Mouse (Mus musculus): Measurements from ENCODE around the gene Bahd1.

The Bahd1 gene

DNA sequence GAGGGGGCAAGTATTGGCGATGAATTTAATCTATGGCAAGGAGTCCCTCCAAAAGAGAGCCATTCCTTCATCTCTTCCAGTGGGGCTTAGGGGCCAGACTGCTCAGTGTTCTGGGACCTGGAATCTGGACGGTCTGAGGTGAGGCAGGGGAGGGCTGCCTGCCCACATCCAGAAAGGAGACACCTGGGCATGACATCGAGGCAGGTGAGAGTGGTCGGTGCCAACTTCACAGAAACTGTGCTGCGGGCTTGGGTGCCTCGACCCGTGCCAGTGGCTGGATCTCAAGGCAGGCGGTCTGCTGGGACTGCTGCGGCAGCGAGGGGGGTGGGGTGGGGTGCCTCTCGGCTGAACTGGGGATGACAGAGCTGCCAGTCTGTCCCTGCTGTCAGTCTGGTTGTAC lies 2.4 kb upstream of the Bahd1 start:
- in situ Hi-C loops (cut with MboI, MseI) = no loop called here

DNA sequence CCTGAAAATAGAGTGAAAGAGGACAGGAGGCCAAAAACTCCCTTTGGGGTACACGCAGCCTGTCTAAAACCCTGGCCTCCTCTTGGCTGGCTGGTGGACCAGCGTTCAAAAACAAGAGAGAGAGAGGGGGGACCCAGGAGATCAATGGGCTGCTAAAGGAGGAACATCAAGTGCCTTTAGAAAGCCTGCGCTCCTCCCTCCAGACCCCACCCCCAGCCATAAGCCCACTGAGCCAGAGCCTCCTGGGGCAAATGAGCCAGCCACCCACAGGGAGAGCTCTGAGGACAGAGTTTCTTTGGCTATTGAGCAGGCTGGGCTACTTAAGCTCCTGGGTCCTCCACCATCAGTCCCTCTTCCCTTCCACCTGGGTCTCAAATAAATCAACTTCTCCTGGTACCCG lies 1.4 kb upstream of the Bahd1 start:
- in situ Hi-C loops (cut with MboI, MseI) = no loop called here

DNA sequence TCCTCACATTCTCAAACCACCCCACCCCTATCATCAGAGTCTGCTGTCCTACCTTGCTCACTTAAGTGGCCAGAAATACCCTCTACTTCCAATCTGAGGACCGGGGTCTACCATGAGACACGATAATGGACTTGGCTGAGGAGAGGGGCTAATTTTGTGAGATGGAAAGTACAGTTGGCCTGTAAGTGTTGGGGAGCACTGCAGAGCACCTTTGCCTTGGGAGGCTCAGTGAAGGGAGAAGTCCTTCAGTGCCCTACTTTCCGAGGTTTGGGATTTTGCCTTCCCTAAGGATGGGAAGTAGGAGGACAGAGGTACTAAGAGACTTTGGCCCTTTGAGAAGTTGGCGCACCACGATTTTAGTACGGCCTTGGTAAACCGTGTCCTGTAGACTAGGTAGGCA lies 871 bp upstream of the Bahd1 start:
- in situ Hi-C loops (cut with MboI, MseI) = no loop called here

DNA sequence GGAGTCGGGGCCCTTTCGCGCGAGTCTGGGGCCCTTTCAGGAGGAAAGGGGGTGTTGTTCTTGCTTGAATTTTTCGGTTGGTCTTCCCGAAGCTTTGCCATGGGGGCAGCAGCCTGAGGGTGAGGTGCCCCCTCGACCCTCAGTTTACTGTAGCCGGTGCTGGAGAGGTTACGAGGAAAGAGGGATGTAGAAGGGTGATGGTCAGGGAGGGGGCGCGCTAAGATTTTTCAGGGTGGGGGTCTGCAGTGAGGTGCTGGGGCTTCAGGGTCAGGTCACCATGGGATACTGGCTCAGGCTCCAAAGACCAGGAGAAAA lies 606 bp downstream of the Bahd1 start:
- in situ Hi-C loops (cut with MboI, MseI) = no loop called here

DNA sequence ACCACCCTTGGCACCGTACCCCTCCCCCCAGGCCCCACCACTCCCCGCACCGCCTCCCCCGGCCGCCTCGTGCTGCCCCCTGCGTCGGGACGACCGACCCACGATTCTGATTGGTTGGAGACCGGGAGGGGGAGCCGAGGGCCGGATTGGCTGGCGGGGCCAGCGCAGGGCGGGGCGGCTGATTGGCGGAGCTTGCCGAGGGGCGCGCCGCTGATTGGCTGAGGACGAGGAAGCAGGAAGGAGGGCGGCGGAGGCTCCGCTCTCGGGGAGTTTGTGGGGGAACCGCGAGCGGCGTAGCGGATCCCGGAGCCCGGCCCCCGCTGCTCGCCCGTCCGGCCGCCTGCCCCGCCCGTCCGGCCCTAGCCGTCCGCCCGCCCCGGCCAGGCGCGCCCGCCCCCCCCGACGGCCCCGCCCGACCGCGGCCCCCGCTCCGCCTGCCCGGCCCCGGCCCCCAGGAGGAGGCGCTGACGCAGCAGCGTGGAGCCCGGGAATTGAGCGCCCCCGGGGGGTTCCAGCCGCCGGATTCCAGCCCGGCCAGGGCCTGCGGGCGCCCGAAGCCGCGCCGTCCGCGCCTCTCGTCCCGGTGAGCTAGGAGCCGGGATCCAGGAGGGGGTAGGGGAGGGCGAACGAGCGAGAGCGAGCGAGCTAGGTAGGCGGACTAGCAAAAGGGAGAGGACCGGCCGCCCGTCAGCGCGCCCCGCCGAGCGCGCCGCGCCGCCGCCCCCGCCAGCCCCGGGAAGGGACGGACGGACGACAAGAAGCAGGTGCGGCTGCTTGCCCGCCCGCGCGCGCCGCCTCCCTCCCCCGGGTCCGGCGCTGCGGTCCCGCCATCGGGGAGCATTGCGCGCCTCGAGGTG lies 1.2 kb downstream of the Bahd1 start:
- in situ Hi-C loops (cut with MboI, MseI) = no loop called here

DNA sequence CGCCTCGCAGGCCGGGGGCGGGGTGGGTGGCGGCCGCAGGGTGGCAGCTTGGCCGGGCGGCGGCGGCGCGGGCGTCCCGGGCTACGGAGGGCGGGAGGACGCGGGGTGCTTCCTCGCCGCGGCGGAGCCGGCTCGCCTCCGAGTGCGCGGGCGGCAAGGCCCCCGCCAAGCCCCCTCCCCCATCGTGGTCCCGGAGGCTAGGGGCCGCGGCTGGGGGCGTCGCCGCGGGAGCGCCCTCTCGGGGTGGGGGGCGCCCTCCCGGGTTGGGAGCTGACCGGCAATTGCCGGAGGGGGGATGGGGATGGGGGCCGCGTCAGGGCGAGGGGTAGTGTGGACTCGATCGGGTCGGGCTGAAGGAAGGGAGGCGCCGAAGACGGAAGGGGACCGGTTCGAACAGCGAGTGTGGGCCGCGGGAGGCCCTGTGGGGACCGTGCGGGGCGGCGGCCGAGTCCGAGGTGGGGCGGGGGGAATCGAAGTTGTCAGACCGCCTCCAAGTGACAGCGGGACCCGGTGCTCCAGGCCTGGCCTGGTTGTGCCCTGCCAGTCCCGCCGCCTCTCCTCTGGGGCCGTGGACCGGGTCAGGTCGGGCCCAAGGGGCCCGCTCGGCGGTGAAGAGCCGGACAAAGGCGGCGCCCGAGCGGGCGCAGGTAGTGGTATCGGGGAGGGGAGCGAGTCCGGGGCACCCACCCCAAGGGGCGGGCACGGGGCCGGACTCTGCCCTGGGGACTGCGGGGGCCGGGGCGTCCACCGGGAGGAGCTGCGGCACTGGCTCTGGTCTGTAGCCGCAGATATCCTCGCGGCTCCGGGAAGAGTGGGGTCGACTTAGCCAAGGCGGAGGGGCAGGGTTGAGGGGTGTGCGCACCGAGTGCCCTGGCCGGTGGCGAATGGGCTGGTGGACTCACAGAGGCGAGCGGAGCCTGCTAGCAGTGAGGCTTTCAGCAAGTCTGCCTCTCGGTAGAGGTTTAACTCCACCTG lies 2.2 kb downstream of the Bahd1 start:
- in situ Hi-C loops (cut with MboI, MseI) = no loop called here

DNA sequence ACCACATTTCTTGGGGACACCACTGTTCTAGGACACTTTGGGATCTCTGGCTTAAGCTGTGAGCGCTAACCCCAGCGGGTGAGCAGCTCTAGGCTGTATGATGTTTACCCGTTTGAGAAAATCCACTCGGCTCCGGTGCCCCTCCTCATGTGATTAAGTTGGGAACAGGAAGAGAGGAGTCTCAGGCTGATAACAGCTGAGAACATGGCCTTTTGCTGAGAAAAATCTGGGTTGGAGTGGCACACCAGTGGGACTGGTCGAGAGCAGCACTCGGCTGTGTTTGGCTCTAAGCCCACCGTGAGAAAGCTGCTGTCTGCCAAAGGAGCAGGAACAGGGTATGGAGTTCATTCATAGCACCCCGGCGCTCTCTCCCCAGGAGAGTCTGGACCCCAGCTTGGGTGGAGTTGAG lies 3.2 kb downstream of the Bahd1 start:
- in situ Hi-C loops (cut with MboI, MseI) = no loop called here

DNA sequence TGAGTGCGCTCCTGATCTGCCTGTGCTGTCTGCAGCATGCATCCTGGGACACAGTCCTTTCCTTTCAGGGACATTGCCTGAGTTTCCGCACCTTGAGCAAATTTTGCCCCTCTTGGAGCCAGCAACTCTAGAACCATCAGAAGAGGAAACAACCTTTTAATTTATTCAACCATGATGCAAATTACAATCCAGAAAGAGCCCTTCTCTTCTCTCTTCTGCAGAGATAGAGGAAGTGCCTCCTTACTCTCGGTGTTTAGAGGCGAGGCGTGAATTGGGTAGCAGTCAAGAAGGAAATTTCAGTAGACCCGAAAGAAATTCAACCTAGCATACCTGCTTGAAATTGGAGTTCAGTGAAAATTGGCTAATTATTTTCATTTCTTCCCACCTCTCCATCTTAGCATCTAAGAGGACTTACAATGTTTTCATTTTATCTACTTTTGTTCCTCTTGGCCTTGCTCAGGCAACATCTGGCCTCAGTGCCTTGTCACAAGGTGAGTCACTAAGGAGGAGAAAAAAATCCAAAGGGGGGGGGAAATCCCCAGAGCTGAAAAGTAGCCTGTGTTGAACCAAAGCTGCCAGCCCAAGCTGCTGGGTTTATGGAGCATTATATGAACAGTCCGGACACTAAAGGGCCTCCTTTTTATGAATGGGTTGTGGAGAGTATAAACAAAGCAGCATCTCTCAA lies 5.4 kb downstream of the Bahd1 start:
- in situ Hi-C loops (cut with MboI, MseI) = loop anchor here in 1 of 2 experiments (5.0 kb wide), 1 partner anchor 72 kb away; no protein-coding TSS in a partner anchor

DNA sequence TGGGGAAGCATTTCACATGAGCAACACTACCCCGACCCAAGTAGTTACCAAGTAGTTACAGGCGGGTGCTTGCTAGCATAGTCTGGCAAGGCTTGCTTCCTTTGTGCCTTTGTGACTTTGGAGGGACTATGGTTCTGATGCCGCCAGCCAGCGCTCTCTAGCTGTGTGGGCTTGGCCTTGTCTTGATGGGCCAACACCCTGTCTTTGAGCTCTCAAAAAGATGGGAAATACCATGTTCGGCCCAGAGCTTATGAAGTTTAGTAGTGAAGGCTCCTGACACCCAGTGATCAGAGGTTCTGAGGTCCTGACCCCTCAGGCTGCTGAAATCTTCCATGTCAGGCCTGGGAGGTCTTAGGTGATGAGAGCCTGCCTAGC lies 5.9 kb downstream of the Bahd1 start:
- in situ Hi-C loops (cut with MboI, MseI) = loop anchor here in 1 of 2 experiments (5.0 kb wide), 1 partner anchor 71 kb away; no protein-coding TSS in a partner anchor

DNA sequence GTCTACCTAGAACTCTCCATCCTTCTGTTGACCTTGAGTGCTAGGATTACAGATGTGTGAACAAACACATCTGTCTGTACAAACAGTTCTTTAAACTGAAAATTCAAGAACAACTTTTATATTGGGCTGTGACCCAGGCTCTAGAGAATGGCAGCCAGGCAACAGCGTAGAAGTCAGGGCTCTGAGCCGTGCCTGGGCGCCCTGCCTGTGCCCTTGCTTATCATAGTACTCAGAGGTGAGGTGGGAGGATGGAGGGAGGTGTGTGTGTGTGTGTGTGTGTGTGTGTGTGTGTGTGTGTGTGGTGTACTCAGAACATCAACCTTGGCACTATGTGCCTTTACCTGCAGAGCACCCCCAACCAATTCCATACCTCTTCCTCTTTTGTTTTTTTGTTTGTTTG lies 7.6 kb downstream of the Bahd1 start:
- in situ Hi-C loops (cut with MboI, MseI) = loop anchor here in 1 of 2 experiments (5.0 kb wide), 1 partner anchor 70 kb away; no protein-coding TSS in a partner anchor

DNA sequence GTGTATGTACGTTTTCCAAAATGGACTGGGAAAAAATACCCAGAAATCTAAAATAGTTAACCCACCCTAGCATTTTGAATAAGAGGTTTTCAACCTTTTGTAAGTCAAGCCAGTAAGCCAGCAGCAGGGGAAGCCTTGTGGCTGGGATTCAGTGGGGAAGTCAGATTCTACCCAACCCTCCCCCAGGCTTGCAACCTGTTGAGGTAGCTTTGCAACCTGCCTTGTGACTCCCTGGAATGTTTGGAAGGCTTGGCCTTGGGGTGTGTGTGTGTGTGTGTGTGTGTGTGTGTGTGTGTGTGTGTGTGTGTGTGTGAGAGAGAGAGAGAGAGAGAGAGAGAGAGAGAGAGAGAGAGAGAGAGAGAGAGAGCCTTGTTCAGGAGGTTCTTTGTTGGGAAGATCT lies 9.0 kb downstream of the Bahd1 start:
- in situ Hi-C loops (cut with MboI, MseI) = loop anchor here in 1 of 2 experiments (5.0 kb wide), 1 partner anchor 68 kb away; no protein-coding TSS in a partner anchor

DNA sequence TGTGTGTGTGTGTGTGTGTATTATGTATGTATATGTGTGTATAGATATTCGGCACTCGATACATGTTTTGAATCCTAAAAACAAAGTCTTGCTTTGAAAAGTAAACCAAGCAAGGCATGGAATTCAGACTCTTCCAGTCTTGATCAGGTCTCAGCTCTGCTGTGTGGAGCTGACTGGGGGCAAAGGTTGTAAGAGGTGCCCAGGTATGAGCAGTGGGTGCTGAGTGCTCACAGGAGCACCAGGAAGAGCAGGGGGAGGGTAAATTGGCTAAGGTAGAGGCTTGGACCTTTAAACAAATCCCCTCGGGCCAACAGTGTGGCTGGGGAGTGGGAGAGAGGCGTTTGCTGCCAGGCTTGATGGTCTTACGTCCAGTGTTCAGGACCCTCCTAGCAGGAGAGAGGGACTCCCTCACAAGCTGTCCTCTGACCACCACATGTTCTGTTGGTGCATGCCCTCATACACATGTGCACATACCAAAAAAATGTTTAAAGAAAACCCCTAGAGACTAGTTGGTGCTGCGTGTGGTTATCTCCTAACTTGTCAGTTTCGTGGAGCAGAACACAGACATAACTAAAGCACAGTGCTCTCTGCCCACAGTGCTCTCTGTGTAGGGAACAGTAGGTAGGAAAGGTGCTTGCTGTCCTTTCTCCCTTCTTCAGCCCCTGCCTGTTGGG lies 10.6 kb downstream of the Bahd1 start:
- in situ Hi-C loops (cut with MboI, MseI) = loop anchor here in 1 of 2 experiments (5.0 kb wide), 1 partner anchor 57 kb away; no protein-coding TSS in a partner anchor

DNA sequence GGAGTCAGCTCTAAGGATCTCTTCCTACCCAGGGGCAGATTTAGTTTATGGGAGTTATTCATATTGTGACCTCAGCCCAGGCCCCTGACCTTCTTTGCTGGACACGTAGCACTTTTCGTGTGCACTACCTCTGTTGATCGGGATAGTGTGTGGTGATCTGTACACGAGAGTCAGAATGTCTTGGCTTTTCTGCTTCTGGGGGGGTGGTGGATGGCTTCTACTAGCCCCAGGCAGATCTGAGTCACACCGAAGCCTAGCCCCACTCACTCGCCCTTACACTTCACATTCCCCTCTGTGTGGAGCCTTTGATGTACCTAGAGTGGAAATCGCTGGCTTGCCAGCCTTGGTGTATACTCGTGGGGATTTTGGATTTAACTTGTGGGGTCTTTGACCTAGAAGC lies 12.5 kb downstream of the Bahd1 start:
- in situ Hi-C loops (cut with MboI, MseI) = loop anchor here in 1 of 2 experiments (5.0 kb wide), 1 partner anchor 55 kb away; no protein-coding TSS in a partner anchor

DNA sequence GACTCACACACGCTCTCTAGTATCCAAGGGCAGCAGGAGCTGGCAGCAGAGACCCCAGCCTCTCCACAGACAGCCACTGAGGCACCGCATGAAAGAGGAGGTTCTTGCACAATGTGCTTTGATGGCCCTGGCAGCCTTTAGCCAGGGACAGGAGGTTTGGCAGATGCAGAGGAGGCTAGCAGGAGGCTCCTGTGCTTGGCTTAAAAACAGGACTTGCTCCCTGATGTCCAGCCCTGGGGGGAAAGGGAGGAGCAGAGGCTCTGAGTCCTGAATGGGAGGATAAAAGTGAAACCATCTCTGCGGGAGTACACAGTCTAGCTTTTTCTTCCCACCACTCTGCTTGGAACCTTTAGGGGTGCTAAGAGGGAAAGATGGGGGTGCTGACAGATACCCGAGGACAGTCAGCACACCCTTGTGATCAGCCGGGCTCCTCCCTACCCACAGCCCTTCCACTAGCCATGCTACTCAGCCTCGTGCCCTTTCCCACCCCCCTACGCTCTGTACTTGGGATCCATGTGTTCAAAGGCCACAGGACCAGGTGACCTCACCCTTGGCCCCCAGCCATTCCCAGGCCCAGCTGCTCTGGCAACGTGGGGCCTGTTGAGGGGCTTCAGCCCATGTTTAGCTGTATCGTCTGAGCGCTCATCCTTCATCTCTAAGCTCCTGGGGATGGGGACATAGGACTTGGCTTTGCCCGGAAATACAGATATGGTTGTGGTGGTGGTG lies 13.5 kb downstream of the Bahd1 start:
- in situ Hi-C loops (cut with MboI, MseI) = loop anchor here in 1 of 2 experiments (5.0 kb wide), 1 partner anchor 54 kb away; no protein-coding TSS in a partner anchor

DNA sequence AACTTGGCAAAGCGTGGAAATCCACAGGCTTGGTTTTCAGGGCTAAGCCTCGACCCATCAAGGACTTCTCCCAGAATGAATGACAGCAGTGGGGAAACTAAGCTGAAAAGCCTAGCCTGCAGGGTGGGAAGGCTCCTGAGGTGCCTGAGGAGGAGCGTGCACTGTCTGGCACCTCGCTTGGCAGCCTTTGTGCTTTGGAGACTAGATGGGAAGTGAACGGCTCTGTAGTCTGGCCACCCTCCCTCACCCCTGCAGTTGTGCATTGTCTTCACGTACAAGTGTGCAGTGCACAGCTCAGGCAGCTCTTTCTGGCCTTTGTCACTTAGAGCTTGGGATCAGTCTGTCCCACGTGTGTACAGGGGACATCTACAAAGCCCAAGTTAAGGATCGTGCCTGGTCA lies 14.5 kb downstream of the Bahd1 start:
- in situ Hi-C loops (cut with MboI, MseI) = loop anchor here in 1 of 2 experiments (5.0 kb wide), 1 partner anchor 53 kb away; no protein-coding TSS in a partner anchor

DNA sequence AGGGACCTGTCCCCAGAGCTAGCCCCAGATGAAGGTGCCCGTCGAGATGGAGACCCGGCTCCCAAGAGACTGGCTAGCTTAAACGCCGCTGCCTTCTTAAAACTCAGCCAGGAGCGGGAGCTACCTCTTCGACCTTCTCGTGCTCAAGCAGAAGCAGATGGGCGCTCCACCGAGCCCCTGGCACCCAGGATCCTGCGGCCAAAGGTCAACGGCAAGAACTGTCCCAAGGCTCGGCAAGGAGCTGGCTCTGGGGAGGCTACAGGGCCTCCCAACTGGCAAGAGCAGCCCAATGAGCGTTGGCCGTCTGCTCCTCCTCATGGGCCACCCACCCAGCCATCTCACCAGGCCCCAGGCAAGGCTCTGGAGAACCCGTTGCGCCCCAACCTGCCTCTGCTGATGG lies 16.3 kb downstream of the Bahd1 start:
- in situ Hi-C loops (cut with MboI, MseI) = no loop called here

DNA sequence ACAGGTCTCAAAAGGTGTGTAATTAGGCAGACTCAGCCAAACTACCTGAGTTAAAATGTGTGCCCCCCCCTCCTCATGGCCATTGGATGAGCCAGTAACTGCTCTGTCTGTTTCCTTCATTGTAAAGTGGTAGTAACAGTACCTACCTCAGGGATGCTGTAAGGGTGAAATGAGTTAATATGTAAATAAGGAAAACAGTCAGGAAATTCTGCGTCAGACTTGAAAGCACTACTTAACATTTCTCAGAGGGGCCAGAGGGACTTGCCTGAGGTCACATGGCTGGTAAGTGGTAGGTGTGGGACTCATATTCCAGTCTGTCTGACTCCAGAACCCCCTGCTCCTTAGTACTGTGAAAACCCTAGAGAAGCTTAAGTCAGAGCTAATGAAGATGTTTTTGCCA lies 18.4 kb downstream of the Bahd1 start:
- in situ Hi-C loops (cut with MboI, MseI) = no loop called here

DNA sequence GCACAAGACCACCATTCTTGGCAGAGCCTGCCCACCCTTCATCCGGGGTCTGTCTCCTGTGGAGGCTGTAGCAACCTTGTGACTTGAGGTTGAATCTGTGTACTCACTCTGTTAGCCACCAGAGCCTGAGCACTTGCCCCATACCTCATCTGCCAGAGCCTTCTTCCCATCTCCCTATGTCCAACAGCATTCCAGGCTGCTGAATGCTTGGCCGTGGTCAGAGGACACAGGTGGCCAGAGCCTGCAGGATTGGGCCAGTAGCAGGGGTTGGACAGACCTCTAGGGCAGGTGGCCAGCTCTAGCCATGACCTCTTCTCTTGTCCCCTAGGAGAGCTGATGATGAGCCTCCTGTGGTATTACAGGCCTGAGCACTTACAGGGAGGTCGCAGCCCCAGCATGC lies 20.3 kb downstream of the Bahd1 start:
- in situ Hi-C loops (cut with MboI, MseI) = no loop called here

DNA sequence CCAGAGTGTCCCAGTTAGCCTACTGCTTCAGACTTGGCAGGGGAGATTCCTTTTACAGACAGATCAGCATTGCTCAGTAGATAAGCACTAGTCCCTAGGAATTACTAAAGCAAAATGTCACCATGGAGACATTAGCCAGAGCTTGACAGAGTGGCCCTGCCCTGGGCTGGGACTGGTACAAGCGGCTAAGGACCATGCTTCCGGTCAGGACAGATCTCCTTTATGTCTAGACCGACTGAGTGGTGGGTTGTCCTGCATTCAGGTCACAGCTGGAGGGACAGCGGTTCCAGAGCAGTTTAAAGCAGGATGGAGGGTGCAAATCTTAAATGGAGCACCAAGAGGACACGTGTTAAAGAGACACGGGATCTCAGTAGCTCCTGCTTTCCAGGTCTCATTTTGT lies 25.8 kb downstream of the Bahd1 start:
- in situ Hi-C loops (cut with MboI, MseI) = no loop called here

DNA sequence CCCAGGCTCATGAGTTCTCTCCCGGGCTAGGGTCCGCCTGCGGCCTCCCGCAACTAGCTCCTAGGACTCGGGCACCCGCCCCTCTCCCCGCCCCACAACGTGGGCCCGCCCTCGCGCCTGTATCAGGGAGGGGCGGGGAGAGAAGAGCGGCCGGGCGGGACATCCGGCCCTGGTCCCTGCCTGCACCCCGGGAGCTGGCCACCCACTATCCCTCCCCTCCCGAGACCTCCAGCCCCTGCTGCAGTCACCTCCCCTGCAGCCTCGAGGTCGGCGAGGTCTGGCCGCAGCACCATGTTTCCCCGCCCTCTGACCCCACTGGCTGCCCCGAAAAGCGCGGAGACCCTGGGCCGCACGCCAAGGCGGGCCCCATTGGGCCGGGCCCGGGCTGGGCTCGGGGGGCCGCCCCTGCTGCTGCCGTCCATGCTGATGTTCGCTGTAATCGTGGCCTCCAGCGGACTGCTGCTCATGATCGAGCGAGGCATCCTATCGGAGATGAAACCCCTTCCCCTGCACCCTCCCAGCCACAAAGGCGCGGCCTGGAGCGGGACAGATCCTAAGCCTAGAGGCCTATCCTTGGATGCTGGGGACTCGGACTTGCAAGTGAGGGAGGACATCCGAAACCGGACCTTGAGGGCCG lies 26.3 kb downstream of the Bahd1 start, which contains the start of gene Chst14:
Gene Chst14, plus strand, starts transcription at position 136 of the 637 bp plus-strand sequence.
- in situ Hi-C loops (cut with MboI, MseI) = no loop called here

Data from T-helper 17 cell (primary cell).